Mouse (Mus musculus) gastrocnemius, postnatal 25 days (tissue): ENCODE measurements around the gene Rchy1. TPM values are rescaled to one million over a fixed set of nuclear protein-coding genes. Genes with fewer than 3 reads are reported as not detected.

Source experiments
- DNase-seq: peaks from one replicate; pipeline ENCODE4 v3.0.0; 2022
- long read RNA-seq, 2 experiments: library from polyadenylated mRNA; stranded (forward); transcript quantifications; one replicate each; pipeline ENCODE4 v2.0.0; 2021
- total RNA-seq, 2 experiments: library from RNA; stranded (reverse); gene quantifications; 1 replicate in 1 of 2; 2 replicates in 1 of 2; pipeline ENCODE4 v1.2.3; 2021

Gene Rchy1
- 10 to 100 TPM; 23.2 to 26.9 TPM for total RNA-seq
- long read RNA-seq, experiment 1, transcript Rchy1-201 (9 exons, 1,967 nt): major isoform, 37 of 48 reads
- long read RNA-seq, experiment 1, partial matches to known transcripts: 6 of 48 reads
- long read RNA-seq, experiment 1, other reads (novel, unspliced or antisense): 5 of 48 reads
- long read RNA-seq, experiment 2, transcript Rchy1-201 (9 exons, 1,967 nt): major isoform, 31 of 40 reads
- long read RNA-seq, experiment 2, partial matches to known transcripts: 5 of 40 reads
- long read RNA-seq, experiment 2, other reads (novel, unspliced or antisense): 4 of 40 reads

DNA sequence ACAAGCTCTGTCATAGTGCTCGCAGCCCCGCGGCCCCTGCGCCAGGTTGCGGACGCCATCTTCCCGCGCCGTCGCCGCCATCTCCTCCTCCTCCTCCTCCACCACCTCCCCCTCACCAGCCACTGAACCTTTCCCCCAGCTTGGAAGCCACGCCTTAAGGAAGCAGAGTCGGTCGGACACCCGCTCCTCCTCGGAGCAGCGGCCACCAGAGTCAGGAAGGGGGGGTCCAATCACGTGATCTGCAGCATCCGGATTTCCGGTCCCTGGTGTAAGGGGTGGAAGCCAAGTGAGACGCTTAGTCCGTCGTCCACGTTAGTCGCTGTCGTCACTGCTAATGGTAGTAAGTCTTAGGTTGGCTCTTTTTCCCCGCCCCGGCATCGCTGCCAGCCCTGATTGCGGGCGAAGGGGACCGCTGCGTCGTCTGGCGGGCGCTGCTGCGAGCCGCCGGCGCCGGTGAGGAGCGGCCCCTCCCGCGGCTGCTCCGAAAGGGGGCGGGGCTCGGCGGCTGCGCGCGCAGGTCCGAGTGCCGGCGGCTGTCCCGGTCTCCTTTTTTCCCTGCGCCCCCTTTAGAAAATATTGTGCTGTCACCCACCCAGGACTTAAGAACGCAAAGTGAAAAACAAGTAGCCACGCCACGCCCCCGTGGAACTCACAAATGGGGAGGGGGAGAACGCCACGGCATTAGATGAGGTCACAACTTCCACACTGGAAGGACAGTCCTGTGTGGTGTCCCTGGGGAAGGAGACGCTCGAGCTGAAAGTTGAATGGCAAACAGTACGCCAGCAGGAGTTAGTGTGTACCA lies at the start of gene Rchy1:
TSS of gene Rchy1 (minus strand) at position 430 of the 802 bp plus-strand sequence.
- DNase-seq: peak; percentile 94

DNA sequence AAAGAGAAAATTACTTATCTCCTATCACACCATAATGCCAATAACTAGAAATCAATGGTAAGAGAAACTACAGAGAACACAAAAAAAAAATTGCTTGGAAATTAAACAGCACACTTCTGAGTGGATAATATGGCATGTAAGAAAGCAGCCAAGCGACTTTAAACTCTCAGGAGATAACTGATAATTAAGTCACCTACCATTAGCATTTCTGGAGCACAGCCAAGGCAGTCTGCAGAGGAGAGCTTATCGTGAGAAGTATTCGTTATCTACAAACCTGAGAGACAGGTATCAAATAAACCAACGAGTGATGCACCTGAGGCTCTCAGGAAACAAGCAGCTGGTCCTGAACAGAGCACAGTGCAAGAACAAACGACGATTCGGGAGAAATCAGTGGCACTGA lies 48.9 kb upstream of the Rchy1 start:
- no peak for DNase-seq

DNA sequence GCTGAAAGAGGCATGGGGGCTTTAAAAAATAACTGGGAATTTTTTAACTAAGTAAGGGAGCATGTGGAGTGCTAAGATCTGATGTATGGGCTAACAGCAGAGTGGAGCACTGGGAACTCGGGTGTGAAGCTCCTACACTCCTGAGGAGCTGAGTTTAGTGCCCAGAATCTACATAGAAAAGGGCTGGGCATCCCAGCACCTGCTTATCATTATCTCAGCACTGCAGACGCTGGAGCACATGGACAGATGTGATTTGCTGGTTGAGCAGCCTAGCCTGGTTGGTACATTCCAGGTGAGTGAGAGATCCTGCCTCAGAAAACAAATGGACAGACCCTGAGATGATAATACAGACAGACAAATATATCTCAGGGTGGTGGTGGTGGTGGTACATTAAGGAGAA lies 47.0 kb upstream of the Rchy1 start:
- DNase-seq: no peak

DNA sequence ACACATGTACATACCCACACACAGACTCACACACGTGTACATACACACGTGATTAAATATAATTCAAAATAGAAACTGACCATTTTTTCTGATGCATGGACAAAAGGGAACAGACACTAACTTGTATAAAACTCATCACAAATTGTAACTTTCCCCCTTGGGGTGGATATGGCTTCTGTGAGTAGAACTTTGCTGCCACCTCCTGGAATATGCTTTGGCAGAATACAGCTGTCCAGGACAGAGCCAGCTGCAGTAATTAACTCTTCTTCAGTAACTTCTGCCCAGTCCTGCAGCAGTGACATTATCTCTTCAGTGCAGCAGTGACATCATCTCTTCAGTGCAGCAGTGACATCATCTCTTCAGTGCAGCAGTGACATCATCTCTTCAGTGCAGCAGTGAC lies 40.1 kb upstream of the Rchy1 start:
- no peak for DNase-seq

DNA sequence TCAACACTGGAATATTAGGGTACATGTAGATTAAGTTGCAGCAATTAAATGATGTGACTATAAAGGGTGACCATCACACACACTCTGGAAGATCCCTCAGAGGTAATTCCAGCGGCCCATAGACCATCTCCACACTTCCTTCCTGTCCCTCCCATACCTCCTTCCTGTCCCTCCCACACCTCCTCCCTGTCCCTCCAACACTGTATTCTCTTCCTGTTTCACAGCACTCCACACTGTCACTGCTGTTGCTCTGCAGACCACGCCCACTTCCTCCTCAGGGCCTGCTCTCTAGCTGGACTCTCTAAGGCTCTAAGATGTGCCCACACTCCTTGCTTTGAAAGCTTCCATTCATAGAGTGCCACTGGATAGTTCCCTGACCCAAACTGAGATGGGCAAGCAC lies 37.9 kb upstream of the Rchy1 start:
- DNase-seq: no peak

DNA sequence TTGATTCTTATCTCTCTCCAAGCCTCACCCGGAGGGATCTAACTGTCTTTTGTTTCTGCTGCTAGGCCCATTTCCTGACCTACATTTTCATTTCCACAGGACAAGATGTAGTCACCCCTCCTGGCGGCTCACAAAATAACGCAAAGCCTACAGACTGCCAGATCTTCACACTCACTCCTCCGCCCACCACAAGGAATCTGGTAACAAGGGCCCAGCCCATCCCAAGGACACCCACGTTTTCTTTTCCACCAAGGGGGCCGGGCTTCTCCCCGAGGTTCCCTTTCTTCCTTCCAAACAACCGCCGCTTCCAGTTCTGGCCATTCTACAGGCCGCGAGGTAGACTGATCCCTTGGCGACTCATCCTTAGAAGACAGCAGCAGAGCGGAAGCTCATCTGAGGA lies 31.7 kb upstream of the Rchy1 start:
- DNase-seq: no peak

DNA sequence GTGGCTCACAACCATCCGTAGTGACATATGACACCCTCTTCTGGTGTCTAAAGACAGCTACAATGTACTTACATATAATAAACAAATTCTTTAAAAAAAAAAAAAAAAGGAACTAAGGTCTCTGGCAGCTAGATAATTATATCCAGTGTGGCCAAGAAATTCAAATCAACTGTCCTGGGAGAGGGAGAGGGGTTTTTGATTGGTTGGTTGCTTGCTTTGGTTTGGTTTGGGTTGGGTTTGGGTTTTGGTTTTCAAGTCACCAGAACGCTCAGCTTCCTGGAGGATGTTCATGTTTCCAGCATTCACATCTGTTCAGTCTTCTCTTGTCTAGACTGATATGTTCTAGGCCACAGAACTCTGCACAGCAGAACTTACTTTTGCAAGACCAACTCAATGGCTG lies 30.2 kb upstream of the Rchy1 start:
- DNase-seq: no peak

DNA sequence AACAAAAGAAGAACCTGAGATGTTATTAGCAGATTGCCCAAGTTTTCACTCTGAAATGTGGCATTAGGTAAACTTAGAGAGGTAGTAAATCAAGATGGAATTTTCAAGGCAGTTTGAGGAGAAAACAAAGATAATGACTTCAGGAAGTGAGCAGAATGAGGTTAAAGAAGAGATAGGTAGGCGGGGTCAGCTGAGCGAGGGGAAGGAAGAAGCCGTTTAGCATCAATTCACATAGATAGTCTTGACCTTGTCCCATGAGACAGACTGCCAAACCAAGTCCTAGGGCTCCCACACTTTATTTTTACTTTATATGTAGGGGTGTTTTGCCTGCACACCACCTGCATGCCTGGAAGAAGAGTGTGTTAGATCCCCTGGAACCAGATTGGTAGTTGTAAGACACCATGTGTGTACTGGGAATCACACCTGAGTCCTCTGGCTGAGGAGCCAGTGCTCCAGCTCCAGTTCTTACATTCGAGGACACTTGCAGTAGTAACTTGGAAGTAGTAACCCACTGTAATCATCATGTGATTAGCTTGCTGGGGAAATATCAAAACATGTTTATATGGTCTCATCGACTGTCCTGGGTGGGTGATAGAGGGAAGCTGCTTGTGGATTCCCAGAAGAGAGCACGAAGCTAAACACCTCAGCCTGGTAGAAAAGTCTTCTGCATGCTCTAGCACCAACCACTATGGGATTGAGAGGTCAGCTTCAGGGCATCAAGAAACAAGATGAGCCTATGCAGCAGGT lies 28.5 kb upstream of the Rchy1 start:
- DNase-seq: no peak

DNA sequence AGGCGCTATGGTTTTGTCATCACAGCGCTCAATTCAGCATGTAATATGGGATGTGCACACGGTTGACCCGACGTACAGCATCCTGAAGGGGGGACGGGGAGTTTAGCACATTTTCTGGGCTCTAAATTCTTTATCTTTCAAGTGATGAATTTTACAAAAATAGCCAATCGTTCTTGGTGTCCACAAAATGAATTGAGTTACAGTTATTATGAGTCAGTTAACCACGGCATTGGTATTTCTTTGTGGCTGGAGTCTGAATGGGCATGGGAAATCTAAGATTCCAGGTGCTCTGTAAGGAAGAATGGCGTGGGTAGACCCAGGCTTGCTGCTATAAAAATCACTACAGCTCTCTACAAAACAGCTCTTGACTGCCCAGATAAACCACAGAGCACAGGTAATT lies 26.4 kb upstream of the Rchy1 start:
- DNase-seq: no peak

DNA sequence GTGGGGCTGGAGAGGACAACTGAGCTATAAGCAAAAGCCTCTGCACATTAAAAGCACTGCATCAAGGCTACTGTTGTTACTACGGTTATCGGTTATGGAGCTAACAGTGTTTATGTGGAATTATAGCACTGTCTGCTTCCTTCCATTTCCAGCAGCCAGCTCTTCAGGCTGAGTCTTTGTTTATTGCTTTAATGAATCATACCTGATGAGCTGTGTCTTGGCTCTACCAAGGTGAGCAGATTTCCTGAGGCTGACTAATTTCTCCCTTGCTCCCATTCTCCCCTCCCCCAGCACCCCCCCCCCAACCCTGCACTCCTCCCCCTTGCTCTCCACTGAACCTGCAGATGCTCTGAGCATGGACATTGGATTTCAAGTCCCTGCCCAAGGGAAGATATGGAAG lies 24.9 kb upstream of the Rchy1 start:
- no peak for DNase-seq

DNA sequence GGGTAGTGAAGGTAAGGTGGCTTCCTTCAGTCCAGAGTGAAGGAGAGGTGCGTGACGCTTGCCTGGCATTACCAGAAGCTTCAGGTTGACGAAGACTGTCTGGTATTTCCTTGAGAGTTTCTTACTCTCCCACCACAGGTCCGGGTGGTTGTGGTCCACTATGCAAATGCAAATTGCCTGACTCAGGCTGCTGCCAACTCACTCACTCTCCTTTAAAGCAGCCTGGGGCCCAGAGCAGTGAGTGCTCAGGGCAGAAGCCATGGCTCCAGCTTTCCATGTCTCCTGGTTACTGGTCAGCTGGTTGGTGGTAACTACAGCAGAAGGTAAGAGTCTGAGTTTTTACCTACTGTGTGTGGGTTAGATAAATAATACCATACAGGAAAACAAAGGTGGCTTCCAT lies 24.4 kb upstream of the Rchy1 start, which contains the start of gene Odaph:
TSS of gene Odaph (plus strand) at position 240 of the 400 bp plus-strand sequence.
- no peak for DNase-seq

DNA sequence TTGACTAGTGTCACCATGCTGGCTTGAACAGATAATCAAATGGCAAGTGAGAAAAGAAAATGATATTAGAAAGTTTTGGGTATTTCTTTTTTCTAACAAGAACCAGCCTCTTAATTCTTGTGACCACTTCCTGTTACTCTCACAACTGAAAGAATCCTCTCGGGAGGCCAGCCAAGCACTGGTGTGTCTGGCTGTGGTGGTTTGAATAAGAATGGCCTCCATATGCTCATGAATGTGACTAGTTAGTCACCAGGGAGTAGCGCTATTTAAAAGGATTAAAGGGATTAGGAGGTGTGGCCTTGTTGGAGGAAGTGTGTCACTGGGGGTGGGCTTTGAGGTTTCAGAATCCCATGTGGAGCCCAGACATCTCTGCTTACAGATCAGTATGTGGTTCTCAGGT lies 22.9 kb upstream of the Rchy1 start:
- no peak for DNase-seq

DNA sequence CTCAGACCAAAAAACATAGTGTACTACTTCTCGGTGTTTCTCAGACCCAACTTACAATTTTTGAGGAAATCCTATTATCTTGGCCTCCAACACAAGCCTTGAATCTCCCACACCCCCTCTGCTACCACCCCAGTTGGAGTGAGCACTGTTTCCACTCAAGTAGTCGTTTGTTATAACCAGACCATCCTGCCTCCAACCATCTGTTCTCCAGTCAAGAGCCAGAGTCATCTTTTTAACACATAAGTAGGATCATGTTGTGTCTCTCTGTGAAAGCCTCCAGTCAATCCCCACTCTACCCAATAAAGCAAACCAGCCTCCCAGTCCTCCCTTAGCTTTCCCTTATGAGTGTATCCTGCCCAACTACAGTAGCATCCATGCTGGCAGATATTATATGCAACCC lies 20.6 kb upstream of the Rchy1 start:
- DNase-seq: no peak

DNA sequence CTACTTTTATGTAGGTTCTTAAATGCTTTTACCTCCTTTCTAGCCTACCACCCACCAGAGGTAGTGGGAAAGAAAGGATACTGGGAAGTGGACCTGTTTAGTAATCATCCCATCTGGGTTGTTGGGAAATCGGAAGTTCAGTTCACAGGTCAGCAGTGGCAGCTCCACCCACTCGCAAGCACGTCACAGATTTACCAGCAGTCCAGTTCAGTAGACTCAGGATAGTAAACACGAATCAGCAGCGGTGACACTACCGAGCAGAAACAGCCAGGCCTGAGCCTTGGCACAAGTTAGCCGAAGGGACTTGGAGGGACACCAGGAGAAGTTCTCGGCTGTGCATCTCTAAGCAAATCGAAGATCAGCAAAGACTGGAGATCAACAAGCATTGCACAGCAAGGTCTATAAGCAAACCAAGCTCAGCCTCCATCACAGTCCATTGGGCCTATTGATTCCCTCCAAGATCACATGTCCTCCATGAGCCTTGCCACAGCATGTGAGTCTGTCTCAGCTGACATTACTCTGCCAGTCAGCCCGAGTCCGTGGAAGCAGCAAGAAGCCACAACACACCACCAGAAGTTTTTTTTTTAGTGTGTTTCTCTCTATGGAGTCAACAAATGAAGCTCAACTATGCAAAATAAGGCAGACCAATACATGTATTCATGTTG lies 18.4 kb upstream of the Rchy1 start:
- no peak for DNase-seq

DNA sequence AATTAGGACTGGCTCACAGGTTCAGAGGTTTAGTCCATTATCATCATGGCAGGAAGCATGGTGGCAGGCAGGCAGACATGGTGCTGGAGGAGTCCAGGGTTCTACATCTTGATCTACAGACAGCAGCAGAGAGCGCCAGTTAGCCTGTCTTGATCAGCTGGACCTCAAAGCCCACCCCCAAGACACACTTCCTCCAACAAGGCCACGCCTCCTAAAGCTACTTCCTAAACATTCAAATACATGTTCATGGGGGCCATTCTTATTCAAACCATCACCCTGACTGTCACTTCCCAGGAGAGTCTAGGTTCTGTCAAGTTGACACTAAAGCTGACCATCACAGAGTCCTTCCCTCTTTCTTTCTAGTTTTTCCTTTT lies 14.5 kb upstream of the Rchy1 start:
- no peak for DNase-seq

DNA sequence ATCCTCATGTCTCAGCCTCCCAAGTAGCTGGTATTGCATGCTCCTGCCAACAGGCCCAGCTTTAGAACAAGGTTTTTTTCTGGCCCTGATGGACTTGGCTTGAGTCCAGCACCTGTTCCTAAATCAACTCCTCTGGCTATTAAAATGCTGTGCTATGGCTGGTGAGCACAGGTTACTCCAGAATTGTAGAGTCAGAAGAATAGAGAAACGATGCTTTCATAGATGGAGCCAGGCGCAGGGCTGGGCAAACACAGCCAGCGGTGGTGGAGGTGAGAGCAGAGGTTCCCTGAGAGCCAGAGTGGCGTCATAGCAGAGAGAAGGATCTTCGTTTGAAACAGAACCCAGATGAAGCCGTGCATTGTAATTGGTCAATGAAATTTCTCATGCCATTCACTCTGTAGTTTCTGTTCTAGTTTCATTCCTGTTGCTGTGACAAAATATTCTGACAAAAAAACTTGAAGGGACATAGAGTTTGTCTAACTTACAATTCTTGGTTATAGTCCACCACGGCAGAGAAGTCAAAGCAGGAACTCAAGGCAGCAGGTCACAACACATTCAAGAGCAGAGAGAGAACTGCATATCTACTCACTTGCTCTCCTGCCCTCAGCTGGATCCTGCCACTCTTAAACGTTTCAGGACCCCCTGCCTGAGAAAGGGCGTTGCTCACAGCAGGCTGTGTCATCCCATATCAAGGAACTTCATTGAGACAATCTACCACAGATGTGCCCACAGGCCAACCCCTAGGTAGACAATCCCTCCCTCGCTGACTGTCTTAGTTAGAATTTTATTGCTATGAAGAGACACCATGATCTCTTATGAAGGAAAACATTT lies 13.9 kb upstream of the Rchy1 start:
- DNase-seq: no peak

DNA sequence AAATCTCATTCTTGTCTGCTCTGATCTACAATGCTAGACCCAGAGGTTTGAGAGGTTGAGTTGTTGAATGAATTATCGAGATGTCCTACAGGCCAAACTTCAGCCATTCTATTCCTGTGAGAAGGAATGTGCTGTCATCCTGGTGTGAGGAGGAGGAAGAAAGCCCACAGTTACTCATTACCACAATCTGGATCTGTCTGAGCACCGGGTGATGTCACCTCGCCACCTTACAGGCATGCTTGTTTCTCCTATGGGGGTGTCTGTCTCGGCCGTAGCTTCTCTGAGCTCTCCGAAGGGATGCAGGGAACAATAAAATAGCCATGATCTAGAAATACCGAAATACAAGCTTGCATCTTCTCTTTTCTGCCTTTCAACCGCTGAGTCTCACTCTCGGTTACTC lies 12.9 kb upstream of the Rchy1 start:
- DNase-seq: no peak

DNA sequence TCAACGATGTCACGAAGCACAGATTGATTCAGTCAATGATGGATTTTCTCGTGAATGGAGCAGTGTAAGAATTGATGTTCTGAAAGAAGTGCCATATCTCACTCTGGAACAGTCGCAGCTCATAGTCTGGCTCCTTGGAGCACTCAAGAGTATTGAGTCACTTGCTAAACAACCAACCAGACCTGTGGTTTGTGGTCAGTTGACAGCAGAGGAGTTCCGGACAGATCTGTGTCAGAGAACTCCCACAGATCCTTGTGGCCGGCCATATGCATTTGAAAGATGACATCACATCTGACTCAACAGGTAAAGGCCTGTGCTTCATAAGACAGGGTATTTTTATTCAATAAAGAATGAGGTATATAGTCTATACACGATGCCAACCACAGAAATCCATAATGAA lies 11.1 kb upstream of the Rchy1 start:
- no peak for DNase-seq

DNA sequence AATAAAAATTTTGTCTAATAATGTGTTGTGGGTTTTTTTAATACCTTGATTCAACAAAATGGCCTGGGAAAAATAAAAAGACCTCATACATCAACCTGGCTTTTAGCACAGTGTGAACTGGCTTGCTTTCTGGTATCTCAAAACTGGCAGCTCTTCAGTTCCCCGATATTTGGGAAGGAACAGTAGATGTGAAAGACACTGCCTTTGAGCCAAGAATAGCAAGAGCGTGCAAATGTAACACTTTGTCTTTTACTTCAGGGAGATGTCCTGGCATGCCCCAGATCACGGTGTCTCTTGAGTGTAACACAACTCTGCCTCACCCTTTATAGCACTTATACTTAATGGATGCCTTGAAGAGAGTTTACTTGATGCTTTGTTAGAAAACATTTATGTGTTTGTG lies 9.2 kb upstream of the Rchy1 start:
- no peak for DNase-seq

DNA sequence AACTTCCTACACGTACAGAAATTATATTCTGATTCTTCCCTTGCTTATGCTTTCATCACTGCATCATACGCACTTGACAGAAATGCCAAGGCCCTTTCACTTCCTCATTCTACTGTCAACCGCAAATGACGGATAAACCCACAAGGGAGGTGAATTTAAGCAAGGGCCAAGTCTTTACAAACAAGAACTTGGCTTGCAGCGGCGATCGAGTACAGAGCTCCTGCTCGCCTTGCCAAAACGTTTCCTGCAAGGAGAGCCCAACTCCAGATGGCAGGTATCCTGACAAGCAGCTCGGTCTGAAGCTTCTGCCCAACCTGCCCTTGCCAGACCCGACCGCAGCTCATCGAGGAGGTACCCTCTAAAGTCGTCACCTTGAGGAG lies 619 bp downstream of the Rchy1 start:
- DNase-seq: no peak

DNA sequence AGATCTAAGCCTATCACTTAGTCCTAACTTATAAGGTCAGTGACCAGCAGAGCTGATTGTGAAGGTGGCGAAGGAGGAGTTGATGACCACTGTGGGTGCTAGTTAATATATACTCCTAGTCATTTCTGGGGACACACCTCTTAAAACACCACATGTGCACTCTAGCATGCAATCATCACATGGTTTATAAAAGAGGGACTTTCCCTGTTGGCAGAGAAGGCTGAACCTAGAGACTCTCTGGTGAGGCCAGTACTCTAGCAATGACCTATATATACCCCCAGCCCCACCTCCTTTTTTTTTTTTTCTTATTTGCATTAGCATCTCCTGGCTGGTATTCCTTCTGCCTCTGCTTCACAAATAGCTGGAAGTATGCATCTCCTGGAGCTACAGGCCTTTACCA lies 1.5 kb downstream of the Rchy1 start:
- no peak for DNase-seq
